Mouse (Mus musculus): ENCODE data around the gene Aqp1.

DNA sequence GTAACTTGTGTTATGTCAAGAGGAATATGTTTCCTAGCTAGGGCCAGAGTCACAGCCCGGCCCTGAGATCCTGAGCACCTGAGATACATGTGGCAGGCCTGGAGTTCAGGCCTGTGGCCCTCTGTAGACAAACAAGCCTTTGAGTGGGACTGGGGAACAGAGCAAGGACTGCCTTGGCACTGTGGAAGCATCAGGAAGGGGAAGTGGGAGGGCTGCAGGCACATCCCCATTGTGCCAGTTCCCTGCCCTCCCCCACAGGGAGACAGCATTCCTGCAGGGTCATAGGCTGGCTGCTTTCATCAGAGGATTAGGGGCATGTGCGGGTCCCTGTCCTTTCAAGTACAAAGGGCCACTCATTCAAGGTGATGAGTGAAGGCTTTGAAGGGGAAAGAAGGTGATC lies 26.1 kb upstream of the Aqp1 start:
- TF ChIP-seq CTCF (IDR thresholded peaks at IDR 0.05; ENCODE audit: extremely low read depth, insufficient read depth, insufficient read length, insufficient replicate concordance) (no peak), POLR2A (IDR thresholded peaks at IDR 0.05; ENCODE audit: low read depth, low read length) (no peak)
